Mouse (Mus musculus): Measurements from ENCODE around the gene Stab2.

DNA sequence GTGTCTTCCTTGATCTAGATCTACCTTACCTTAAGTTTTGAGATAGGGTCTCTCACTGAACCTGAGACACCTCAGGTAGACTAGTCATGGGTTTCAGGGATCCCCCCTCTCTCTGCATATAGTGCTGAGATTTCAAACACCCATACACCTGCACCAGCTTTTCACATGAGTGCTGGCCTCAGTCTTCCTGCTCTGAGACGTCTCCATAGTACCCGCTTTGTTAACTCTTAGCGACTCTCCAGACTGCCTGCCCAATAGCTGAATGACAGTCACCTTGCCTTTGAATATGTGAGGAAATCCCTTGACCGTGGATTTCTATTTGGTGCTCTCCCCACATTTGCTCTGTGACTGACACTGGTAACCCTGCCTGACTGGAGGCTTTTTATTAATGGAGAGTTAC is 213.6 kb downstream of the Stab2 start:
- no peak for TF ChIP-seq CHD2 (IDR thresholded peaks at IDR 0.05; ENCODE audit: low read depth, low read length)
- no peak for TF ChIP-seq ZNF384 (IDR thresholded peaks at IDR 0.05; ENCODE audit: low read depth, low read length)
- no peak for TF ChIP-seq ZC3H11A (IDR thresholded peaks at IDR 0.05; ENCODE audit: borderline replicate concordance, low read depth, low read length)
- TF ChIP-seq HCFC1 (IDR thresholded peaks at IDR 0.05; ENCODE audit: borderline replicate concordance, insufficient read depth, low read length), result no peak
- no peak for TF ChIP-seq MAFK (IDR thresholded peaks at IDR 0.05; ENCODE audit: insufficient read depth, low read depth, low read length)
